Comparison of ENCODE assay signal across 12 mouse cellular contexts in genomic region chr7:130178991-130179390, GRCm38 (mm10).
DNase-seq lines count a peak whose midpoint lies in the region.
"Had no signal": no experiment of that assay in that cellular context is flagged by ENCODE, and none has a peak within 500 bp of the region (broad histone marks: within the 10 kb centered on the region; RNA-seq: fewer than 3 reads in every experiment).

No protein-coding gene starts in this region.

- DNase-seq in adrenal gland, adult 2 months = peak; percentile 40
- DNase-seq in adrenal gland, postnatal 25 days = no peak
- peak; percentile 16 for DNase-seq in kidney, adult 18-20 months
- DNase-seq in kidney, adult 11 months = no peak
- DNase-seq in right cerebral cortex, postnatal 10 days (ENCODE audit: low spot score in 2 of 2) = peak; percentile 55 to 61
- DNase-seq in right cerebral cortex, adult 18-20 months = no peak
- DNase-seq in lung, postnatal 36 days = peak; percentile 43
- no peak for DNase-seq in spleen, postnatal 10 days (ENCODE audit: low spot score in 2 of 2)
- DNase-seq: cerebellum, adult 9-11 months; gastrocnemius, postnatal 36 days; layer of hippocampus, postnatal 36 days; right cerebral cortex, postnatal 25 days had no signal

Comparison
In these comparisons a context has a peak if more than half of its experiments do, and no peak if none do; other contexts are left out.
1. DNase-seq: peak in adrenal gland, adult 2 months (single experiment), kidney, adult 18-20 months (single experiment), right cerebral cortex, postnatal 10 days (2 of 2) and lung, postnatal 36 days (single experiment); none in adrenal gland, postnatal 25 days (single experiment), kidney, adult 11 months (single experiment), right cerebral cortex, adult 18-20 months (single experiment) and spleen, postnatal 10 days (0 of 2).